Mouse (Mus musculus): ENCODE measurements around the gene Tll2. TPM values are rescaled to one million over a fixed set of nuclear protein-coding genes. Genes with fewer than 3 reads are reported as not detected.

Tll2 gene
- polyA plus RNA-seq, 1 experiment from 2014 or later = not detected

DNA sequence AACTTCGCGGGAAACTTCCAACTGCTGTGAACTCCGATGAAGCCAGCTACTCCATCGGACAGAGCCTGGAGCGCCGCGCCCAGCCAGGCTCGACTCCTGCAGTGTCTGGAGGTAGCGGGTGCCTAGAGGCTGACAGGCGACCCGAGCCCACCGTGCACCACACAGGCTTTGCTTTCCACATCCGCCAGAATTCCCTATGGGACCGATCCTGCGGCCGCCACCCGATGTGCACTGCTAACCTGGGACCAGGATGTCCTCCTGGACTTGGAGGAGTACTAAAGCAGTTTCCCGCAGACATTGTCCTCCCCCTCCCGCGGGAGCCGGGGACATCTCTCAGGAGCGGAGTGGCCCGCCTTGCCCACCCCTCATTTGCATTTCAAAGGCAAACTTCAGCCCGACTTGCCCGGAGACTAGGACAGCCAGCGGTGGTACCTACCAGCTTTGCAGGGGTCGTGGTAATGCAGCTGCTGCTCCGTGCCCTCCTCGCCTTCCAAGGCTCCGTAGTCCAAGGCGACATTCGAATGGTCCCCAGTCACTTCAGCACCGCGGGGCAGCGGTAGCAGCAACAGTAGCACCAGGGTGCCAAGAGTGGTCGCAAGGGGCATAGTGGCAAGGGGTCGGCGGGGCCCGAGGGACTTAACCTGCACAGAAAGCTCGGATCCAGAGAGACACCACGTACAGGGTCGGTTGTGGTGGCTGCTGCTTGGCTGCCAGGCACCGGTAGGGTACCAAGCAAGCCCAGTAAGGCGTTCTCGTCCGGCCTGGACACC is 409 bp downstream of the Tll2 start:
- Histone ChIP-seq H3K9ac (ENCODE audit: low read depth, low read length) (peak overlapping the region; percentile 45; the same call in 1 of the 2 replicates), H3K9me3 (ENCODE audit: control insufficient read depth, low read length) (no peaks in the 10 kb centered on the region), H3K27ac (ENCODE audit: low read depth, low read length) (no peak overlapping the region), H3K4me1 (ENCODE audit: control insufficient read depth, insufficient read depth, low read length) (peaks cover 18% of the 10 kb centered on the region), H3K4me2 (replicated peaks; ENCODE audit: low read depth, low read length) (peak overlapping the region; percentile 91), H3K27me3 (ENCODE audit: control insufficient read depth, insufficient read depth, low read length) (peaks cover 28% of the 10 kb centered on the region), H3K4me3 (ENCODE audit: low read length) (peak overlapping the region; percentile 41), H3K36me3 (ENCODE audit: control insufficient read depth, insufficient read depth, low read length) (0 out of 2 replicates have a peak, but pooled peaks cover 3% of the 10 kb centered on the region)
- peak; percentile 61 for ATAC-seq (ENCODE audit: low FRiP score, low TSS enrichment)
- WGBS = under 1% methylated on average over 46 of the region's 46 CpGs

DNA sequence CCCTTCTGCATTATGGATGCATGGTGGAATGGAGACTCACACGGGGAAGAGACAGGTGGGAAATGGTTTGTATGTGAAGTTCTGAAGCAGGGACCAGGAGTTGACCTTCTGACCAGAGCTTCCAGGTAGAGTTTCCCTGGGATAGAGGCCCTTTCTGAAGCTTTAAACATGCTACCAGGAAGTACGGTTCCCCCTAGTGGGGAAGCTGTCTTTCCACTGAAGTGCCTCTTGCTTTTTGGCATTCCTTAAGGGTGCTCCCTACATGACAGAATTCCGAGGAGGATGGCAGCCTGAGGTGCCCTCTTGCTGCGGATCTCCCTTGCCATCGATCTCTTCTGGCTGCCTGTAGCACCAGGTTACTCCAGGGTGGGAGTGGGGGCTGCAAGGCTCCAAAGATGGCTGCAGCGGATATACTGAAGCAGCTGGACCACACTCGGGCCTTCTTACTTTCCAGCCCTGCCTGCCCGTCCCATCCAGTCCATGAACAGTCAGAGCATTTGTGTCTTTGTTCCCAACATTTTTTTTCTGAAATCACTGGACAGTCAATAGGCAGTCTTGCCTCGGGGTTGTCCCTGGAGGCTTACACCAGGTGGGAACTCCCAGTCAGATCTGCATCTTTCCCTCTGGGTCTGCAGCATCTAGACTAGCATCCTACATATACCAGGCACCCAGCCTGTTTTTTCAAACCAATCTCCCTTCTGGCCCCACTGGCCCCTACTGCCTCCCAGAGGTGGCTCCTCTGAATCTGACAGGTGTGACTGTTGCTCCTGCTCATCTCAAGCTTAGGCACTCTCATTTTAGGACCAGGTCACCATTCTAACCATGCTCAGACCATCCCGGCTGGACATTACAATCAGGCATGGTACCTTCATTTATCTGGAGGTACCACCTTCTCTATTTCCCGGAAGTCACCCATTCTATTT is 2.2 kb downstream of the Tll2 start:
- no peak overlapping the region for H3K27ac ChIP-seq (ENCODE audit: low read depth, low read length)
- H3K9me3 ChIP-seq (ENCODE audit: control insufficient read depth, low read length) = no peaks in the 10 kb centered on the region
- H3K27me3 ChIP-seq (ENCODE audit: control insufficient read depth, insufficient read depth, low read length) = peaks cover 28% of the 10 kb centered on the region
- no peak overlapping the region for H3K4me3 ChIP-seq (ENCODE audit: low read length)
- WGBS = 66% methylated on average over 11 of the region's 11 CpGs
- H3K9ac ChIP-seq (ENCODE audit: low read depth, low read length) = no peak overlapping the region
- H3K36me3 ChIP-seq (ENCODE audit: control insufficient read depth, insufficient read depth, low read length) = no peaks in the 10 kb centered on the region
- ATAC-seq (ENCODE audit: low FRiP score, low TSS enrichment) = no peak
- H3K4me2 ChIP-seq (replicated peaks; ENCODE audit: low read depth, low read length) = no peak overlapping the region
- H3K4me1 ChIP-seq (ENCODE audit: control insufficient read depth, insufficient read depth, low read length) = peaks cover 18% of the 10 kb centered on the region

DNA sequence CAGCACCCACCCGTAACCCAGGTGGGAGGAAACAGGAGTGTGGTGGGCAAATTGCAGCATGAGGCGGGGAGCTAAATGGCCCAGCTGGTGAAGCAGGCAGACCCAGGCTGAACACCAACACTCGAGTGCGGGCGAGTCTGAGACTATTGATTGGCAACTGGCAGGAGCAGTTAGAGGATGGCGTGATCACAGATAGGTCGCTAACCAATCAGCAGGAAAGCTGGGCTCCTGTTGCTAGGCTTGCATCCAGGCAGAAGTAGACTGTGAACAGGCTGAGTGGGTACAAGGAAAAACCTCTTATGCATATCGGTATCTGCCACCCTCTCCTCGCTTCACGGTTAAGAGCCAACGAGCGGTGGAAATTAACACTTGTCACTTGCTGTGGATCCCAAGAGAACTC is 9.0 kb downstream of the Tll2 start:
- Histone ChIP-seq H3K9ac (ENCODE audit: low read depth, low read length) (no peak overlapping the region), H3K27me3 (ENCODE audit: control insufficient read depth, insufficient read depth, low read length) (no peaks in the 10 kb centered on the region), H3K4me1 (ENCODE audit: control insufficient read depth, insufficient read depth, low read length) (no peaks in the 10 kb centered on the region), H3K9me3 (ENCODE audit: control insufficient read depth, low read length) (no peaks in the 10 kb centered on the region), H3K27ac (ENCODE audit: low read depth, low read length) (no peak overlapping the region), H3K4me2 (replicated peaks; ENCODE audit: low read depth, low read length) (no peak overlapping the region), H3K4me3 (ENCODE audit: low read length) (no peak overlapping the region), H3K36me3 (ENCODE audit: control insufficient read depth, insufficient read depth, low read length) (no peaks in the 10 kb centered on the region)
- no peak for ATAC-seq (ENCODE audit: low FRiP score, low TSS enrichment)
- 88% methylated on average over 12 of the region's 12 CpGs for WGBS

DNA sequence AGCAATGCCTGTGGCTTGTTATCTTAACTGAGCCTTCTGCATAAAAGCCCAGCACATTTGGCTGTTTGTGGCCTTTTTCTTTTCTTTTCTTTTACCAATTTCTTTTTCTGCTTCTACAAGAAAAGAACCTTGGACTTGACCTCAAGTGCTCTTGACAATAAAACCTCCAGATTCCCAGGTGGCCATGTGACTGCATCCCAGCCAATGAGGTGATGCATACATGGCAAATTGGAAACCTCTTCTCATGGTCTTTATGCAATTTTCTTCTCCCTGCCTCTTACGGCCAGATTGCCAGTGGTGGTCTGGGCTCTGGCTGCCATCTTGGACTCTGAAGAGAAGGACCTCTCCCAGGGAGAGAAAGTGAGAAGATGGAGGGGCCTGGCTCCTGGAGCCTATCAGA is 13.3 kb downstream of the Tll2 start:
- no peaks in the 10 kb centered on the region for H3K36me3 ChIP-seq (ENCODE audit: control insufficient read depth, insufficient read depth, low read length)
- H3K9ac ChIP-seq (ENCODE audit: low read depth, low read length) = no peak overlapping the region
- 84% methylated on average over 1 of the region's 1 CpGs for WGBS
- H3K27ac ChIP-seq (ENCODE audit: low read depth, low read length) = no peak overlapping the region
- no peak overlapping the region for H3K4me2 ChIP-seq (replicated peaks; ENCODE audit: low read depth, low read length)
- H3K4me3 ChIP-seq (ENCODE audit: low read length) = no peak overlapping the region
- no peaks in the 10 kb centered on the region for H3K9me3 ChIP-seq (ENCODE audit: control insufficient read depth, low read length)
- H3K27me3 ChIP-seq (ENCODE audit: control insufficient read depth, insufficient read depth, low read length) = no peaks in the 10 kb centered on the region
- H3K4me1 ChIP-seq (ENCODE audit: control insufficient read depth, insufficient read depth, low read length) = no peaks in the 10 kb centered on the region
- no peak for ATAC-seq (ENCODE audit: low FRiP score, low TSS enrichment)

DNA sequence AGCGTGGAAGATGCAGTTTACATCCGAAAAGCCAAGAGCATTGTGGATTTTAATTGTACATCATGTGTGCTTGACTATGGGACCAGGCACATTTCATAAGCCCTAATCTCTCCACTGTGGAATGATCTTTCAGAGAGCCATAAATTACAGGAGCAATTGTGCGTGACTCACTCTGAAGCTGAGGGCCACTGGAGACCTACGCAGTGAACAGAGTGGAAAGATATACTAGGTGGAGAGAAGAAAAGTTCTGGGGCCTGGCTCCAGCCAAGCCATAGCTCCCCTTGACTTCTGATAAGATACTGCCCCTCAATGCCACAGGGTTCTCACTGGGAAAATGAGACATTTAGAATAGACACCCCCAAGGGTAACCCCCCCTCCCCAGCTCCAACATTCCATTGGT is 13.7 kb downstream of the Tll2 start:
- no peaks in the 10 kb centered on the region for H3K9me3 ChIP-seq (ENCODE audit: control insufficient read depth, low read length)
- no peak overlapping the region for H3K9ac ChIP-seq (ENCODE audit: low read depth, low read length)
- H3K27ac ChIP-seq (ENCODE audit: low read depth, low read length) = no peak overlapping the region
- 38% methylated on average over 4 of the region's 4 CpGs for WGBS
- H3K4me2 ChIP-seq (replicated peaks; ENCODE audit: low read depth, low read length) = no peak overlapping the region
- no peaks in the 10 kb centered on the region for H3K36me3 ChIP-seq (ENCODE audit: control insufficient read depth, insufficient read depth, low read length)
- no peaks in the 10 kb centered on the region for H3K4me1 ChIP-seq (ENCODE audit: control insufficient read depth, insufficient read depth, low read length)
- no peak for ATAC-seq (ENCODE audit: low FRiP score, low TSS enrichment)
- no peak overlapping the region for H3K4me3 ChIP-seq (ENCODE audit: low read length)
- H3K27me3 ChIP-seq (ENCODE audit: control insufficient read depth, insufficient read depth, low read length) = no peaks in the 10 kb centered on the region

DNA sequence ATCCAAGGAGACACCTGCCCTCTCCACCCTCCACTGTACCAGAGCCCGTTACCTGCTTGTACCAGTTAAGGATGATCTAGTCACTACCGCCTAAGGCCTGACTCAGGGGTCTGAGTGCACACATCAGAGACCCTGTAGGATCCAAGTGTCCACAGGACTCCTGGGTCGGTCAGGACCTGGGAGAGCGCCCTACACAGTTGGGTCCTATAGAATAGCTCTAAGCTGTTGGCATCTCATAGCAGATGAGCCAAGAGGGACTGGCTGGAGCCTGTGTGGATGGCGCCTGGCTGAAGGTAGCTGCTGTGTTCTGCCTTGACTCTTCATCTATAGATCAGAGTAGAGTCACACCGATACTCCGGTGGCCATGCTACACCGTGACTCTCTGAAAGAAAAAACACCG is 14.9 kb downstream of the Tll2 start:
- no peaks in the 10 kb centered on the region for H3K27me3 ChIP-seq (ENCODE audit: control insufficient read depth, insufficient read depth, low read length)
- no peaks in the 10 kb centered on the region for H3K36me3 ChIP-seq (ENCODE audit: control insufficient read depth, insufficient read depth, low read length)
- no peak overlapping the region for H3K4me2 ChIP-seq (replicated peaks; ENCODE audit: low read depth, low read length)
- 77% methylated on average over 9 of the region's 9 CpGs for WGBS
- H3K9me3 ChIP-seq (ENCODE audit: control insufficient read depth, low read length) = no peaks in the 10 kb centered on the region
- H3K9ac ChIP-seq (ENCODE audit: low read depth, low read length) = no peak overlapping the region
- no peaks in the 10 kb centered on the region for H3K4me1 ChIP-seq (ENCODE audit: control insufficient read depth, insufficient read depth, low read length)
- 0 out of 2 replicates have a peak, but pooled peaks have one; percentile 6 for ATAC-seq (ENCODE audit: low FRiP score, low TSS enrichment)
- no peak overlapping the region for H3K4me3 ChIP-seq (ENCODE audit: low read length)
- H3K27ac ChIP-seq (ENCODE audit: low read depth, low read length) = no peak overlapping the region

DNA sequence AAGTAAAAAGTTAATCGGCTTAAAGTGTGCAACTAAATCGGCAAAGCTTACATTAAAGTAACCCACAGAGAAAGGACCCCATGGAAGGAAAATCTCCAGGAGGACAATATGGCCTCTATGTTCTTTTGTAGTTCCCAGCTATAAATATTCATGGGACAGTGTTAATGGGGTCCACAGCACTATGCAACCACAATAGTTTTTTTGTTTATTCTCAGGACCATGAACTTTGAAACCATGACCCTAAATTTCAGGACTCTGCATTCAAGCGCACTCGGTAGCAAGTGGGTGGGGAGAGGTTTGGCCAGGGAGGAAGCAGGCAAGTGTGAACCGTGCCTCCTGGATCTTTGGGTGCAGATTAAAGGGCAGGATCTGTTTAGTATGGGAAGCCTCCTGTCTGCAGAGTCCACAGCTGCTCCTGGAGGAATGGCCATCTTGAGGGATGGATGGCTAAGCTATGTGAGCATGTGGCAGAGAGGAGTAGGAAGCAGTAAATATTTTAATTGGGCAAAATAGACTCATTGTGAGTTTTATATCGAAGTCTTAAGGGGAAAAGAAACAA is 15.7 kb downstream of the Tll2 start:
- WGBS = 60% methylated on average over 6 of the region's 6 CpGs
- Histone ChIP-seq H3K4me1 (ENCODE audit: control insufficient read depth, insufficient read depth, low read length) (no peaks in the 10 kb centered on the region), H3K4me3 (ENCODE audit: low read length) (no peak overlapping the region), H3K9me3 (ENCODE audit: control insufficient read depth, low read length) (no peaks in the 10 kb centered on the region), H3K9ac (ENCODE audit: low read depth, low read length) (no peak overlapping the region), H3K27ac (ENCODE audit: low read depth, low read length) (no peak overlapping the region), H3K27me3 (ENCODE audit: control insufficient read depth, insufficient read depth, low read length) (no peaks in the 10 kb centered on the region), H3K4me2 (replicated peaks; ENCODE audit: low read depth, low read length) (no peak overlapping the region), H3K36me3 (ENCODE audit: control insufficient read depth, insufficient read depth, low read length) (no peaks in the 10 kb centered on the region)
- no peak for ATAC-seq (ENCODE audit: low FRiP score, low TSS enrichment)

DNA sequence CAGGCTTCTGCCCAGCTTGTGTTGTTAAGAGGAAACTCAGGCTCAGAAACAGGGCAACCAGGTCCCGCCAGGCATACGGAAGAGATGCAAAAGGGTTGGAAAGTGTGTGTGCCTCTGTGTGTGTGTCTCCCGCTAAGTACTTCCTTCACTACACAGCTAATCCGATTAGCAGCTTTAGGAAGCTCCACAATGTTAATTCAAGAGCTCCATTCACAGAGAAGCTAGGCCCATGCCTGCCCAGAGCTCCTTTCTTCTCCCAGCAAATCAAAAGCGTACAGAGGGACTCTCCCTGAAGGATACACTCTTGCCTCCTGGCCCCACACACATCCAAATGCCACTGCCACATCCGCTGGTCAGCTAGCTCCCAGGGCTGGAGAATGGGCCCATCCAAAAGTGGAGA is 29.3 kb downstream of the Tll2 start:
- no peaks in the 10 kb centered on the region for H3K4me1 ChIP-seq (ENCODE audit: control insufficient read depth, insufficient read depth, low read length)
- no peaks in the 10 kb centered on the region for H3K27me3 ChIP-seq (ENCODE audit: control insufficient read depth, insufficient read depth, low read length)
- no peaks in the 10 kb centered on the region for H3K9me3 ChIP-seq (ENCODE audit: control insufficient read depth, low read length)
- H3K36me3 ChIP-seq (ENCODE audit: control insufficient read depth, insufficient read depth, low read length) = no peaks in the 10 kb centered on the region
- H3K4me3 ChIP-seq (ENCODE audit: low read length) = no peak overlapping the region
- no peak overlapping the region for H3K9ac ChIP-seq (ENCODE audit: low read depth, low read length)
- no peak overlapping the region for H3K4me2 ChIP-seq (replicated peaks; ENCODE audit: low read depth, low read length)
- H3K27ac ChIP-seq (ENCODE audit: low read depth, low read length) = no peak overlapping the region
- no peak for ATAC-seq (ENCODE audit: low FRiP score, low TSS enrichment)
- 69% methylated on average over 6 of the region's 6 CpGs for WGBS

DNA sequence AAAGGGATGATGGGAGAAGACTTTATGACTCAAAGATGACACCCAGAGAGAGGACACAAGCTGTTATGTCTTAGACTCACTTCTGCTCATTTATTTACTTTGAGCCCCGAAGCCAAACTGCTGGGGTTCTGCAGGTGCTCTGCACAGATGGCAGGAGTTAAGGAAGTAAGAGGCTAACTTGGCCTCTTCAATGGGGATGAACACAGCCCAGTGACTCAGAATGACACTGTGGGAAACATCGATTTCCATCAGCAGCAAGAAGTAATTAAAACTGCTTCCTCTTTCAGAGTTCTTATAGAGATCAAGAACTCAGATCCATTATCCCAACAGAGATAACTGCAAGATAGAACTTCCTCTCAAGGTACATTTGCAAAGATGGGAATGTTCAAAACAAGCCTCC is 29.8 kb downstream of the Tll2 start:
- H3K9me3 ChIP-seq (ENCODE audit: control insufficient read depth, low read length) = no peaks in the 10 kb centered on the region
- no peaks in the 10 kb centered on the region for H3K27me3 ChIP-seq (ENCODE audit: control insufficient read depth, insufficient read depth, low read length)
- no peak overlapping the region for H3K4me2 ChIP-seq (replicated peaks; ENCODE audit: low read depth, low read length)
- no peaks in the 10 kb centered on the region for H3K36me3 ChIP-seq (ENCODE audit: control insufficient read depth, insufficient read depth, low read length)
- WGBS = 80% methylated on average over 2 of the region's 2 CpGs
- no peaks in the 10 kb centered on the region for H3K4me1 ChIP-seq (ENCODE audit: control insufficient read depth, insufficient read depth, low read length)
- H3K9ac ChIP-seq (ENCODE audit: low read depth, low read length) = no peak overlapping the region
- H3K4me3 ChIP-seq (ENCODE audit: low read length) = no peak overlapping the region
- ATAC-seq (ENCODE audit: low FRiP score, low TSS enrichment) = no peak
- H3K27ac ChIP-seq (ENCODE audit: low read depth, low read length) = no peak overlapping the region

Data from kidney, embryonic 14.5 days (tissue).